Mouse (Mus musculus): ENCODE results near the gene Pkd1l3.

DNA sequence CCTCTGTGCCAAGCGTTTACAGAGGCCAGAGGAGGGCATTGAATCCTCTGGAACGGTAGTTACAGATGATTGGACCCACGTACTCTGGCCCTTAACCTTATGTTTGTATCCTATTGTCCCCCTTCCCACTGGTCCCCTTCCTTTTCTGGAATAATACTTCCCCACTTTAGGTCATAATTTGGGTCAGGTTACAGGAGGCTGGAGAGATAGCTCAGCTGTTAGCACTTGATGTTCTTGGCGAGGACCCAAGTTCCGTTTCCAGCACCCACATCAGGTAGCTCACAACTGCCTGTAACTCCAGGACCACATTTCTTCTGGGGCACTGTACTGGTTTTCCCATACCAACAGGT, 5.2 kb upstream of the Pkd1l3 start:
- TF ChIP-seq CTCF (IDR thresholded peaks at IDR 0.05; ENCODE audit: low read depth): no peak
- TF ChIP-seq EP300 (IDR thresholded peaks at IDR 0.05; ENCODE audit: low read depth): peak; percentile 61; the same call in 1 of the 2 replicates
